Comparison of ENCODE assay signal across 8 mouse cellular contexts in genomic region chr14:46941896-46942812, GRCm38 (mm10). TPM values are rescaled to one million over a fixed set of nuclear protein-coding genes. Genes with fewer than 3 reads are reported as not detected.
DNase-seq lines count a peak whose midpoint lies in the region; TF ChIP-seq lines count a peak whose summit lies in the region.

No protein-coding gene starts in this region.

- H3K4me1 ChIP-seq in lung, adult 2 months (ENCODE audit: control insufficient read depth, insufficient read depth, low read length) = peaks cover 3% of the 10 kb centered on the region; the same call in 1 of the 2 replicates

- DNase-seq in lung, adult 18-20 months = peak; percentile 41 to 63
- no peak for DNase-seq in lung, adult 2 months
- peak; percentile 94 for DNase-seq in forelimb bud, embryonic 11.5 days (ENCODE audit: low read depth, low spot score)
- DNase-seq in heart, postnatal 14 days = peak; percentile 55 to 64
- peak; percentile 50 to 56 for DNase-seq in layer of hippocampus, adult 2 months (ENCODE audit: low spot score in 2 of 2)
- peak; percentile 37 for DNase-seq in lung, postnatal 14 days
- DNase-seq in right cerebral cortex, postnatal 36 days (ENCODE audit: low spot score in 2 of 2) = peak; percentile 57 to 84
- DNase-seq in natural killer cell, adult 2 months (ENCODE audit: low spot score in 2 of 2) = no peak

- no peak for TF ChIP-seq CTCF in lung, adult 2 months (IDR thresholded peaks at IDR 0.05; ENCODE audit: insufficient read depth, low read length)
- peak; percentile 66 for TF ChIP-seq CTCF in layer of hippocampus, adult 2 months (conservative IDR thresholded peaks at IDR 0.05)

- H3K27ac ChIP-seq in layer of hippocampus, adult 2 months = peak overlapping the region; percentile 81

- 53% methylated on average over 23 of the region's 23 CpGs for WGBS in lung, adult 2 months

- no peak for TF ChIP-seq POLR2A in lung, adult 2 months (IDR thresholded peaks at IDR 0.05; ENCODE audit: borderline replicate concordance, extremely low read depth, low read depth, low read length)

- intact Hi-C loops in heart, postnatal 14 days (cut with DNase I) = no loop called here

- no peak overlapping the region for H3K4me3 ChIP-seq in lung, adult 2 months (replicated peaks; ENCODE audit: extremely low read depth, low read depth, low read length)
- H3K4me3 ChIP-seq in layer of hippocampus, adult 2 months = peak overlapping the region; percentile 42

RNA-seq across cellular contexts. Expression of gene Samd4, which starts 59.5 kb away (rescaled TPM):
- 28.4 and 31.1 TPM in 2 replicates for polyA plus RNA-seq in lung, adult 2 months (2012; rRNA removed)
- total RNA-seq in heart, postnatal 14 days (2021) = 10 to 100 TPM; 53.4 to 54.8 TPM
- total RNA-seq in layer of hippocampus, adult 2 months (2021) = 10 to 100 TPM; 11.2 to 14.4 TPM

Comparison
In these comparisons a context has a peak if more than half of its experiments do, and no peak if none do; other contexts are left out.
1. DNase-seq: peak in lung, adult 18-20 months (2 of 2), forelimb bud, embryonic 11.5 days (single experiment), heart, postnatal 14 days (2 of 2), layer of hippocampus, adult 2 months (2 of 2), lung, postnatal 14 days (single experiment) and right cerebral cortex, postnatal 36 days (2 of 2); none in lung, adult 2 months (single experiment) and natural killer cell, adult 2 months (0 of 2).